ENCODE assay signal across 8 mouse cellular contexts in genomic region chr11:104550406-104550974, GRCm38 (mm10). TPM values are rescaled to one million over a fixed set of nuclear protein-coding genes. Genes with fewer than 3 reads are reported as not detected.
A peak's percentile ranks its signal among the peaks of the same experiment; 100 is the strongest.
DNase-seq lines count a peak whose midpoint lies in the region; ATAC-seq and TF ChIP-seq lines count a peak whose summit lies in the region.

Gene Cdc27, minus strand, starts transcription at chr11:104550620.
Gene Myl4, plus strand, starts transcription at chr11:104550663.

- no peaks in the 10 kb centered on the region for H3K4me1 ChIP-seq in ES-Bruce4 (ENCODE audit: control insufficient read depth, insufficient read depth, low read length)
- H3K4me1 ChIP-seq in forebrain, embryonic 13.5 days, result peaks cover 28% of the 10 kb centered on the region
- H3K4me1 ChIP-seq in liver, postnatal 0 days (ENCODE audit: insufficient read depth), result peaks cover 24% of the 10 kb centered on the region
- peaks cover 13% of the 10 kb centered on the region for H3K4me1 ChIP-seq in neural tube, embryonic 14.5 days (ENCODE audit: control insufficient read depth, insufficient read depth, low read length)

- peak within 1 kb of the TSS; percentile 75 for H3K4me2 ChIP-seq in forebrain, embryonic 13.5 days
- H3K4me2 ChIP-seq in liver, postnatal 0 days (ENCODE audit: low read depth, low read length), result peak within 1 kb of the TSS; percentile 80
- peak within 1 kb of the TSS; percentile 76 for H3K4me2 ChIP-seq in neural tube, embryonic 14.5 days (ENCODE audit: low read depth, low read length)

- peak within 1 kb of the TSS; percentile 87 for H3K9ac ChIP-seq in ES-Bruce4 (ENCODE audit: low read depth, poor library complexity, severe bottlenecking)
- peak within 1 kb of the TSS; percentile 99 for H3K9ac ChIP-seq in forebrain, embryonic 13.5 days
- H3K9ac ChIP-seq in liver, postnatal 0 days (replicated peaks), result peak within 1 kb of the TSS; percentile 100
- H3K9ac ChIP-seq in neural tube, embryonic 14.5 days (replicated peaks; ENCODE audit: low read depth, low read length), result peak within 1 kb of the TSS; percentile 99

- TF ChIP-seq EP300 in ES-Bruce4 (IDR thresholded peaks at IDR 0.05; ENCODE audit: insufficient read depth, low read depth, low read length), result 0 out of 2 replicates have a peak, but pooled peaks have one; percentile 20
- TF ChIP-seq EP300 in liver, postnatal 0 days (IDR thresholded peaks at IDR 0.05; ENCODE audit: low read depth), result 0 out of 2 replicates have a peak, but pooled peaks have one; percentile 28

- H3K36me3 ChIP-seq in ES-Bruce4 (ENCODE audit: control insufficient read depth, insufficient read depth, low read length, poor library complexity, severe bottlenecking), result peaks cover 7% of the 10 kb centered on the region; the same call in 1 of the 2 replicates
- 0 out of 2 replicates have a peak, but pooled peaks cover 4% of the 10 kb centered on the region for H3K36me3 ChIP-seq in forebrain, embryonic 13.5 days (ENCODE audit: poor library complexity, severe bottlenecking)
- H3K36me3 ChIP-seq in liver, postnatal 0 days (replicated peaks; ENCODE audit: insufficient read depth, low read length), result peaks cover under 1% of the 10 kb centered on the region; the same call in 1 of the 2 replicates
- no peaks in the 10 kb centered on the region for H3K36me3 ChIP-seq in neural tube, embryonic 14.5 days (ENCODE audit: control insufficient read depth, insufficient read depth, low read length)

- peak within 1 kb of the TSS; percentile 58 for H3K27ac ChIP-seq in ES-Bruce4 (ENCODE audit: insufficient read depth, low read length)
- peak within 1 kb of the TSS; percentile 83 for H3K27ac ChIP-seq in forebrain, embryonic 13.5 days
- H3K27ac ChIP-seq in liver, postnatal 0 days (ENCODE audit: low read depth), result peak within 1 kb of the TSS; percentile 99
- peak within 1 kb of the TSS; percentile 88 for H3K27ac ChIP-seq in neural tube, embryonic 14.5 days (ENCODE audit: low read depth, low read length)

- ATAC-seq in cerebellum, adult (ENCODE audit: insufficient number of reproducible peaks, low FRiP score, low TSS enrichment), result peak; percentile 92
- ATAC-seq in forebrain, embryonic 13.5 days, result peak; percentile 98
- ATAC-seq in liver, postnatal 0 days, result peak; percentile 94
- peak; percentile 96 for ATAC-seq in neural tube, embryonic 14.5 days (ENCODE audit: low read depth)

- WGBS in forebrain, embryonic 13.5 days, result 1% methylated on average over 35 of the region's 35 CpGs
- 1% methylated on average over 35 of the region's 35 CpGs for WGBS in large intestine, adult 2 months
- WGBS in liver, postnatal 0 days (ENCODE audit: insufficient replicate concordance), result 1% methylated on average over 35 of the region's 35 CpGs
- under 1% methylated on average over 35 of the region's 35 CpGs for WGBS in neural tube, embryonic 14.5 days

- H3K9me3 ChIP-seq in ES-Bruce4 (replicated peaks; ENCODE audit: control insufficient read depth, insufficient read depth, low read length, poor library complexity, severe bottlenecking), result no peaks in the 10 kb centered on the region
- H3K9me3 ChIP-seq in forebrain, embryonic 13.5 days (replicated peaks), result no peaks in the 10 kb centered on the region
- H3K9me3 ChIP-seq in liver, postnatal 0 days (ENCODE audit: low read length), result no peaks in the 10 kb centered on the region
- no peaks in the 10 kb centered on the region for H3K9me3 ChIP-seq in neural tube, embryonic 14.5 days (ENCODE audit: control insufficient read depth, low read length)

- DNase-seq in heart, postnatal 10 days, result peak; percentile 100
- DNase-seq in large intestine, adult 2 months (ENCODE audit: low read depth, low spot score), result peak; percentile 91
- peak; percentile 99 for DNase-seq in liver, postnatal 0 days
- DNase-seq in testis, postnatal 10 days (ENCODE audit: low spot score), result peak; percentile 99

- peak; percentile 96 for TF ChIP-seq POLR2A in ES-Bruce4 (IDR thresholded peaks at IDR 0.05; ENCODE audit: insufficient read depth, low read length)

- intact Hi-C loops in heart, postnatal 10 days (cut with DNase I), result no loop called here

- peak within 1 kb of the TSS; percentile 78 for H3K4me3 ChIP-seq in ES-Bruce4 (ENCODE audit: low read depth, low read length)
- peak within 1 kb of the TSS; percentile 89 for H3K4me3 ChIP-seq in forebrain, embryonic 13.5 days
- peak within 1 kb of the TSS; percentile 97 for H3K4me3 ChIP-seq in liver, postnatal 0 days (ENCODE audit: low read depth, low read length)
- peak within 1 kb of the TSS; percentile 96 for H3K4me3 ChIP-seq in neural tube, embryonic 14.5 days (ENCODE audit: low read depth, low read length)

- H3K27me3 ChIP-seq in ES-Bruce4 (ENCODE audit: control insufficient read depth, insufficient read depth, low read length, poor library complexity, severe bottlenecking), result no peaks in the 10 kb centered on the region
- no peaks in the 10 kb centered on the region for H3K27me3 ChIP-seq in forebrain, embryonic 13.5 days
- H3K27me3 ChIP-seq in liver, postnatal 0 days (ENCODE audit: insufficient read depth, low read length), result no peaks in the 10 kb centered on the region
- no peaks in the 10 kb centered on the region for H3K27me3 ChIP-seq in neural tube, embryonic 14.5 days (ENCODE audit: control insufficient read depth, insufficient read depth, low read length)

- TF ChIP-seq CTCF in ES-Bruce4 (IDR thresholded peaks at IDR 0.05; ENCODE audit: low read depth, low read length), result no peak
- TF ChIP-seq CTCF in liver, postnatal 0 days (IDR thresholded peaks at IDR 0.05; ENCODE audit: low read depth), result no peak

RNA-seq across cellular contexts. Expression of gene Cdc27, which starts in this region (rescaled TPM):
- 92.9 and 95.2 TPM in 2 replicates for polyA plus RNA-seq in ES-Bruce4 (2011; ENCODE audit: insufficient read depth, insufficient read length, low read depth, missing spikeins)
- polyA plus RNA-seq in forebrain, embryonic 13.5 days (2015; fragmentation: Nextera tagmentation; extraction: Ambion mirVana), result 43.7 and 51.4 TPM in 2 replicates
- 10 to 100 TPM; 32.4 to 40.6 TPM for total RNA-seq in heart, postnatal 10 days (2021)
- 3.8 and 6.6 TPM in 2 replicates for polyA plus RNA-seq in large intestine, adult 2 months (2012; rRNA removed)
- polyA plus RNA-seq in liver, postnatal 0 days (2015; fragmentation: Nextera tagmentation; extraction: Ambion mirVana), result 12.3 and 13.8 TPM in 2 replicates
- polyA plus RNA-seq in neural tube, embryonic 14.5 days (2014; fragmentation: Nextera tagmentation; extraction: Ambion mirVana), result 43.2 and 49.3 TPM in 2 replicates

RNA-seq across cellular contexts. Expression of gene Myl4, which starts in this region (rescaled TPM):
- 3.8 and 4.3 TPM in 2 replicates for polyA plus RNA-seq in ES-Bruce4 (2011; ENCODE audit: insufficient read depth, insufficient read length, low read depth, missing spikeins)
- polyA plus RNA-seq in forebrain, embryonic 13.5 days (2015; fragmentation: Nextera tagmentation; extraction: Ambion mirVana), result 1.2 and 2.8 TPM in 2 replicates
- total RNA-seq in heart, postnatal 10 days (2021), result 100 to 1,000 TPM; 257 to 700 TPM
- 3.3 and 5.2 TPM in 2 replicates for polyA plus RNA-seq in large intestine, adult 2 months (2012; rRNA removed)
- 8.1 and 8.3 TPM in 2 replicates for polyA plus RNA-seq in liver, postnatal 0 days (2015; fragmentation: Nextera tagmentation; extraction: Ambion mirVana)
- polyA plus RNA-seq in neural tube, embryonic 14.5 days (2014; fragmentation: Nextera tagmentation; extraction: Ambion mirVana), result 4.1 and 6.0 TPM in 2 replicates

Comparison
In these comparisons a context has a peak if more than half of its experiments do, and no peak if none do; other contexts are left out.
1. Peak in every context shown above with its lines: DNase-seq, ATAC-seq, H3K4me3 ChIP-seq and H3K27ac ChIP-seq.